Mouse (Mus musculus): ENCODE data around the gene Wasf2. TPM values are rescaled to one million over a fixed set of nuclear protein-coding genes. Genes with fewer than 3 reads are reported as not detected.

The Wasf2 gene
- total and polyA plus RNA-seq, 3 experiments, result 14.9 to 59.5 (median 21.7) TPM

GRCm38 (mm10) chr4:133106691-133107090 lies 23.6 kb upstream of the Wasf2 start:
- Histone ChIP-seq H3K9me3 (replicated peaks; ENCODE audit: low read length) (no peaks in the 10 kb centered on the region), H3K36me3 (replicated peaks in 1 of 2; ENCODE audit: control insufficient read depth in 1 of 2, insufficient read depth in 1 of 2, low read length in 1 of 2) (no peaks in the 10 kb centered on the region), H3K4me1 (ENCODE audit: control insufficient read depth in 1 of 2, insufficient read depth in 2 of 2) (peaks cover 2 to 22% of the 10 kb centered on the region in 2 experiments; a peak in 3 of 4 replicates), H3K27ac (ENCODE audit: insufficient read depth, low read depth) (no peak overlapping the region), H3K9ac (ENCODE audit: insufficient read depth, low read depth) (no peak overlapping the region), H3K79me2 (replicated peaks; ENCODE audit: control insufficient read depth, extremely low read depth, insufficient read depth, poor library complexity, severe bottlenecking) (no peaks in the 10 kb centered on the region), H3K4me2 (ENCODE audit: insufficient read depth, low read depth, poor library complexity, severe bottlenecking) (no peak overlapping the region), H3K27me3 (replicated peaks) (no peaks in the 10 kb centered on the region), H3K4me3 (replicated peaks in 1 of 3; ENCODE audit: low read depth in 2 of 3, low read length in 2 of 3, poor library complexity in 1 of 3) (no peak overlapping the region)
- no peak for DNase-seq (ENCODE audit: extremely low read depth)
- dilution Hi-C loops (cut with MboI; ENCODE audit: extremely low pct_ligation_motif_present, extremely low pct_unique_long_range_greater_than_20kb, low sequenced_read_pairs) (no loop called here), in situ Hi-C loops (cut with MboI; ENCODE audit: low pct_ligation_motif_present, low pct_unique_long_range_greater_than_20kb, low sequenced_read_pairs) (no loop called here)
- TF ChIP-seq EP300 (IDR thresholded peaks at IDR 0.05; ENCODE audit: low read length), result no peak
- no peak for TF ChIP-seq UBTF (IDR thresholded peaks at IDR 0.05; ENCODE audit: low read depth, low read length)
- no peak for TF ChIP-seq POLR2A (IDR thresholded peaks at IDR 0.05; ENCODE audit: low read depth, low read length)
- no peak for TF ChIP-seq IRF4 (IDR thresholded peaks at IDR 0.05; ENCODE audit: low read depth, low read length)
- TF ChIP-seq JUND (conservative IDR thresholded peaks at IDR 0.05; ENCODE audit: low read depth, low read length), result no peak
- no peak for TF ChIP-seq NELFE (IDR thresholded peaks at IDR 0.05; ENCODE audit: low read depth, low read length)
- TF ChIP-seq ZMIZ1 (IDR thresholded peaks at IDR 0.05; ENCODE audit: low read depth, low read length), result no peak
- no peak for TF ChIP-seq E2F4 (IDR thresholded peaks at IDR 0.05; ENCODE audit: insufficient replicate concordance, low read depth, low read length)
- no peak for TF ChIP-seq CHD2 (IDR thresholded peaks at IDR 0.05; ENCODE audit: low read length)
- TF ChIP-seq MAFK (IDR thresholded peaks at IDR 0.05; ENCODE audit: insufficient replicate concordance, low read length), result no peak
- TF ChIP-seq USF2 (conservative IDR thresholded peaks at IDR 0.05; ENCODE audit: low read depth, low read length), result no peak
- TF ChIP-seq RCOR1 (conservative IDR thresholded peaks at IDR 0.05; ENCODE audit: low read depth, low read length), result no peak
- TF ChIP-seq PAX5 (IDR thresholded peaks at IDR 0.05; ENCODE audit: low read length), result no peak
- TF ChIP-seq MYC (IDR thresholded peaks at IDR 0.05; ENCODE audit: low read depth, low read length), result no peak

GRCm38 (mm10) chr4:133107788-133108281 lies 22.5 kb upstream of the Wasf2 start:
- H3K79me2 ChIP-seq (replicated peaks; ENCODE audit: control insufficient read depth, extremely low read depth, insufficient read depth, poor library complexity, severe bottlenecking), result no peaks in the 10 kb centered on the region
- H3K9me3 ChIP-seq (replicated peaks; ENCODE audit: low read length), result no peaks in the 10 kb centered on the region
- H3K4me2 ChIP-seq (ENCODE audit: insufficient read depth, low read depth, poor library complexity, severe bottlenecking), result no peak overlapping the region
- dilution Hi-C loops (cut with MboI; ENCODE audit: extremely low pct_ligation_motif_present, extremely low pct_unique_long_range_greater_than_20kb, low sequenced_read_pairs), result no loop called here
- H3K9ac ChIP-seq (ENCODE audit: insufficient read depth, low read depth), result no peak overlapping the region
- H3K36me3 ChIP-seq (replicated peaks in 1 of 2; ENCODE audit: control insufficient read depth in 1 of 2, insufficient read depth in 1 of 2, low read length in 1 of 2), result no peaks in the 10 kb centered on the region
- peaks cover 5 to 22% of the 10 kb centered on the region in 2 experiments; a peak in 3 of 4 replicates for H3K4me1 ChIP-seq (ENCODE audit: control insufficient read depth in 1 of 2, insufficient read depth in 2 of 2)
- TF ChIP-seq E2F4 (IDR thresholded peaks at IDR 0.05; ENCODE audit: insufficient replicate concordance, low read depth, low read length), result no peak
- no peak for TF ChIP-seq ZNF384 (IDR thresholded peaks at IDR 0.05; ENCODE audit: low read depth, low read length)
- TF ChIP-seq USF1 (IDR thresholded peaks at IDR 0.05; ENCODE audit: low read depth, low read length), result no peak
- no peak for TF ChIP-seq MEF2A (IDR thresholded peaks at IDR 0.05; ENCODE audit: borderline replicate concordance, low read depth, low read length)
- TF ChIP-seq POLR2AphosphoS2 (IDR thresholded peaks at IDR 0.05; ENCODE audit: low read depth, low read length), result no peak
- no peak for TF ChIP-seq RAD21 (IDR thresholded peaks at IDR 0.05; ENCODE audit: low read depth, low read length)
- no peak for TF ChIP-seq RCOR1 (conservative IDR thresholded peaks at IDR 0.05; ENCODE audit: low read depth, low read length)
- no peak for TF ChIP-seq SIN3A (IDR thresholded peaks at IDR 0.05; ENCODE audit: low read length)
- no peak for TF ChIP-seq IRF4 (IDR thresholded peaks at IDR 0.05; ENCODE audit: low read depth, low read length)
- no peak for TF ChIP-seq JUND (conservative IDR thresholded peaks at IDR 0.05; ENCODE audit: low read depth, low read length)
- H3K27me3 ChIP-seq (replicated peaks), result no peaks in the 10 kb centered on the region
- in situ Hi-C loops (cut with MboI; ENCODE audit: low pct_ligation_motif_present, low pct_unique_long_range_greater_than_20kb, low sequenced_read_pairs), result no loop called here
- H3K27ac ChIP-seq (ENCODE audit: insufficient read depth, low read depth), result no peak overlapping the region
- DNase-seq (ENCODE audit: extremely low read depth), result no peak
- H3K4me3 ChIP-seq (replicated peaks in 1 of 3; ENCODE audit: low read depth in 2 of 3, low read length in 2 of 3, poor library complexity in 1 of 3), result no peak overlapping the region

Measured in CH12.LX (cell line).